Mouse (Mus musculus): ENCODE results near the gene Gm32802. TPM values are rescaled to one million over a fixed set of nuclear protein-coding genes. Genes with fewer than 3 reads are reported as not detected.
"Not testable (repeated sequence)": the region's sequence is repeated elsewhere in the genome, so short reads cannot be mapped to it uniquely, and the experiment has no call there.

The Gm32802 gene
- total RNA-seq (2014; rRNA removed) (0.11 and 0.24 TPM in 2 replicates), polyA plus RNA-seq (2015; fragmentation: Nextera tagmentation; extraction: Ambion mirVana) (0.20 TPM in 1 of 2 replicates, not detected in the other)

DNA sequence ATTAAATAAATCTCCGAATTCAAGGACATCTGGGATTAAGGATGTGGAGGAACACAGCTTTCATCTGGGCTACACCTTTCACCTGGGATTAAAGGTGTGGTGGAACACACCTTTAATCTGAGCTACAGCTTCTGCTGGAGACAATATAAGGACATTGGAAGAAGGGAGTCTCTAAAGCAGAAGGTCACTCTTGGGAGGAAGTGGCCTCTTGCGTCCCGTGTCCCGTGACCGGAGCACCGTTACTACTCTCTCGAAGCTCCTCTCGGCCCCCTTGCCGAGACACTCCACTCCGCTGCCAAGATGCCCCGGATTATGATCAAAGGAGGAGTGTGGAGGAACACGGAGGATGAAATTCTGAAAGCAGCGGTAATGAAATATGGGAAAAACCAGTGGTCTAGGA, at the start of gene Gm32802:
Gm32802 (plus strand) TSS at position 301 of the 400 bp plus-strand sequence.
- H3K27ac ChIP-seq (ENCODE audit: low read depth, low read length); ATAC-seq (ENCODE audit: low FRiP score); H3K4me3 ChIP-seq (ENCODE audit: low read depth, low read length); H3K4me2 ChIP-seq (ENCODE audit: low read depth, low read length, poor library complexity, severe bottlenecking); H3K4me1 ChIP-seq (ENCODE audit: insufficient read depth, low read length); DNase-seq (ENCODE audit: low spot score); H3K36me3 ChIP-seq (ENCODE audit: insufficient read depth, low read length); H3K27me3 ChIP-seq (ENCODE audit: insufficient read depth, low read length); H3K9me3 ChIP-seq (ENCODE audit: low read length); H3K9ac ChIP-seq (replicated peaks; ENCODE audit: low read length, poor library complexity, severe bottlenecking): not testable (repeated sequence)
- no CpG with 5 or more reads among the region's 13 CpGs for WGBS

DNA sequence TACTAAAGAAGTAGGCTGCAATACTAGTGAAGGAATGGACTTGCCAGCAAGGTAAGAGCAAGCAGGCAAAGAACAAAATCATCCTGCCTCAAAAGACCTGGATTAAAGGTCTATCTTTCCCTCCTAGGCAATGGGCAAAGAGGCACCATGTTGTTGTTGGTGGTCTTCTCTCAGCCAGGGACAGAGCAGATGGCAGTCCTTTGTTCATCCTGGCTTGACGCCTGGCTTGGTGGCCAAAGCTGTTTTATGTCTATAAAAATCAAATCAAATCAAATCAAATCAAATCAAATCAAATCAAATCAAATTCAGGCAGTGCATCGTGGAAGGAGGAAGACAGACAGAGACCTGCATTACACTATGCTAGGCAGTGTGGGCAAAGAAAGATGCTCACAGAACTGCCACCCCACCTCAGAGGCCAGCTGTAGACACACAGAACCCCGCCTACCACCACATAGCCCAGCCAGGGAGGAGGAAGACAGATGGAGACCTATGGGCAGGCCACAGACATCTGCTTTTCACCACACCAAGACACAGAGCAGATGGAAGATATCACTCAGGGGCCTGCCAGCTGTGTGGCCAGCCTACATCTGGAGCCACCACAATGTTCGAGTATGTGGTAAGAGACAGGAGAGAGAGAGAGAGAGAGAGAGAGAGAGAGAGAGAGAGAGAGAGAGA, 42.6 kb upstream of the Gm32802 start:
- 84% methylated on average over 2 of the region's 4 CpGs for WGBS
- H3K27ac ChIP-seq (ENCODE audit: low read depth, low read length); H3K9ac ChIP-seq (replicated peaks; ENCODE audit: low read length, poor library complexity, severe bottlenecking); H3K4me2 ChIP-seq (ENCODE audit: low read depth, low read length, poor library complexity, severe bottlenecking); H3K4me3 ChIP-seq (ENCODE audit: low read depth, low read length); H3K9me3 ChIP-seq (ENCODE audit: low read length); H3K36me3 ChIP-seq (ENCODE audit: insufficient read depth, low read length); H3K4me1 ChIP-seq (ENCODE audit: insufficient read depth, low read length); ATAC-seq (ENCODE audit: low FRiP score); H3K27me3 ChIP-seq (ENCODE audit: insufficient read depth, low read length): not testable (repeated sequence)
- peak; percentile 21 for DNase-seq (ENCODE audit: low spot score)

DNA sequence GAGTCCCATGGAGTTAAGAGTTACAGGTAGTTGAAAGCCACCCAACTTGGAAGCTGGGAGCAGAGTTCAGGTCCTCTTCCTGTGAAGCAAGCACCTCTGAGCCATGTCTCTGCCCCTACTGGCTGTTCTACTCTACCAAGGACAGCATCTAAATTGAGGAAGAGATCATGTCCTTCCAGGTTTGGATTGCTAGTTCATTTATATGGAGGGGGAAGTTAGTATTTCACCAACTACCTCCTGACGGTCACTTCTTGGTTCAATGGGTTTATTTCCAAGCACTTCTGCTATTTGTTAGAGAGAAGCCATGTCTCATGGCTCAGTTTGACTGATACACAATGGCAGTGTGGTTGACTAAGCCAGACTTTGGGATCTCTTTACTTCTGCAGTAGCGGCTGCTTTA, 30.9 kb upstream of the Gm32802 start:
- H3K27ac ChIP-seq (ENCODE audit: low read depth, low read length); DNase-seq (ENCODE audit: low spot score); H3K9ac ChIP-seq (replicated peaks; ENCODE audit: low read length, poor library complexity, severe bottlenecking); H3K9me3 ChIP-seq (ENCODE audit: low read length); H3K4me3 ChIP-seq (ENCODE audit: low read depth, low read length); H3K27me3 ChIP-seq (ENCODE audit: insufficient read depth, low read length); H3K4me2 ChIP-seq (ENCODE audit: low read depth, low read length, poor library complexity, severe bottlenecking); H3K36me3 ChIP-seq (ENCODE audit: insufficient read depth, low read length); H3K4me1 ChIP-seq (ENCODE audit: insufficient read depth, low read length); ATAC-seq (ENCODE audit: low FRiP score): not testable (repeated sequence)
- WGBS = no CpG with 5 or more reads among the region's 2 CpGs

DNA sequence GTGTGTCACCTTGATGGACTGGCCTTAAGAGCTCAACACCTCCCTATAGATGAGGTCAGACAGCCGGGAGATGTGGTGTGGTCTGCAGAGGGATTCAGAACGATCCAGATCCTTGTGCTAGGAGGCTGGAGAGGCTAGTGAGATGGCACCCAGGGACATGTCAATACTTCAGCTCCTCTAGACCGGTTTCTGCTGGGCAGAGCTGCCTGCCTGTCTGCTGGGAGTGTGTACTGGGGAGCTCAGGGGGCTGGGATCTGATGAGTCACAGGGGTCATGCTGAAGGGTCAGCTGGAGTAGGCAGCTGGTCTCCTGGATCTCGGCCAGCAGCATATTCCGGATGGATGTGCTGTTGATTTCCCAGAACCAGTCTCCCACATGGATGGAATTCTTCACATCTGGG, 25.9 kb upstream of the Gm32802 start:
- no CpG with 5 or more reads among the region's 5 CpGs for WGBS
- not testable (repeated sequence) for H3K27me3 ChIP-seq (ENCODE audit: insufficient read depth, low read length)

DNA sequence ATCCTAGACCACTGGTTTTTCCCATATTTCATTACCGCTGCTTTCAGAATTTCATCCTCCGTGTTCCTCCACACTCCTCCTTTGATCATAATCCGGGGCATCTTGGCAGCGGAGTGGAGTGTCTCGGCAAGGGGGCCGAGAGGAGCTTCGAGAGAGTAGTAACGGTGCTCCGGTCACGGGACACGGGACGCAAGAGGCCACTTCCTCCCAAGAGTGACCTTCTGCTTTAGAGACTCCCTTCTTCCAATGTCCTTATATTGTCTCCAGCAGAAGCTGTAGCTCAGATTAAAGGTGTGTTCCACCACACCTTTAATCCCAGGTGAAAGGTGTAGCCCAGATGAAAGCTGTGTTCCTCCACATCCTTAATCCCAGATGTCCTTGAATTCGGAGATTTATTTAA, 17.8 kb upstream of the Gm32802 start, which contains the start of gene Gm32717:
Gm32717 (minus strand) TSS at position 101 of the 400 bp plus-strand sequence.
- not testable (repeated sequence) for H3K27me3 ChIP-seq (ENCODE audit: insufficient read depth, low read length); H3K4me2 ChIP-seq (ENCODE audit: low read depth, low read length, poor library complexity, severe bottlenecking); H3K4me3 ChIP-seq (ENCODE audit: low read depth, low read length); ATAC-seq (ENCODE audit: low FRiP score); H3K9me3 ChIP-seq (ENCODE audit: low read length); H3K36me3 ChIP-seq (ENCODE audit: insufficient read depth, low read length); H3K27ac ChIP-seq (ENCODE audit: low read depth, low read length); H3K4me1 ChIP-seq (ENCODE audit: insufficient read depth, low read length); DNase-seq (ENCODE audit: low spot score); H3K9ac ChIP-seq (replicated peaks; ENCODE audit: low read length, poor library complexity, severe bottlenecking)
- no CpG with 5 or more reads among the region's 13 CpGs for WGBS

More for the DNA sequence above, 25.9 kb upstream of the Gm32802 start:
- not testable (repeated sequence) for H3K4me2 ChIP-seq (ENCODE audit: low read depth, low read length, poor library complexity, severe bottlenecking); H3K9ac ChIP-seq (replicated peaks; ENCODE audit: low read length, poor library complexity, severe bottlenecking); ATAC-seq (ENCODE audit: low FRiP score); H3K9me3 ChIP-seq (ENCODE audit: low read length); H3K4me3 ChIP-seq (ENCODE audit: low read depth, low read length); H3K4me1 ChIP-seq (ENCODE audit: insufficient read depth, low read length); DNase-seq (ENCODE audit: low spot score); H3K36me3 ChIP-seq (ENCODE audit: insufficient read depth, low read length); H3K27ac ChIP-seq (ENCODE audit: low read depth, low read length)

DNA sequence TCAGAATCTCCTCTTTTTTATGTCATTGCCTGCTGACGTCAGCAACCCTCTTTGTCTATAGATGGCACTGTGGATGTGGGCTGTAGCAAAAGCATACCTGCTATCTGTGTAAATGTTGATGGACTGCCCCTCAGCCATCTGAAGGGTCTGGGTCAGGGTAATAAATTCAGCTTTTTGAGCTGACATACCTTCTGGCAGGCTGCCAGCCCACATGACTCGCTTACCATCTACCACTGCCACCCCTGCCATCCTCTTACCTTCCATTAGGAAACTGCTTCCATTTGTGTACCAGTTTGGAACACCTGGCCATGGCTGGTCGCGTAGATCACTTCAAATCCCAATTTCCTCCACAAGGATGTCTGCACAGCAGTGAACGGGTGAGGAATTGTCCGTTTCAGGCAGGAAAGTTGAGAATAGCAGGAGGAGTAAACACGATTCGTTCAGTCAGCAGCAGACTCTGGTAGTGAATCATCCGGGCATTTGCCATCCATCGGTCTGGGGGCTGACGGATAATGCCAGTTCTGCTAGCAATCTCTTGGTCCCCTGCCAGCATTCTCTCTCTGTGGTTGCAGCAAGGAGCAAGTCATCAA, 9.4 kb upstream of the Gm32802 start:
- DNase-seq (ENCODE audit: low spot score) = peak; percentile 15
- H3K9ac ChIP-seq (replicated peaks; ENCODE audit: low read length, poor library complexity, severe bottlenecking); H3K4me1 ChIP-seq (ENCODE audit: insufficient read depth, low read length); H3K27ac ChIP-seq (ENCODE audit: low read depth, low read length); H3K27me3 ChIP-seq (ENCODE audit: insufficient read depth, low read length); H3K4me3 ChIP-seq (ENCODE audit: low read depth, low read length); H3K36me3 ChIP-seq (ENCODE audit: insufficient read depth, low read length); H3K9me3 ChIP-seq (ENCODE audit: low read length); ATAC-seq (ENCODE audit: low FRiP score); H3K4me2 ChIP-seq (ENCODE audit: low read depth, low read length, poor library complexity, severe bottlenecking): not testable (repeated sequence)
- WGBS = 76% methylated on average over 11 of the region's 11 CpGs

Data from midbrain, postnatal 0 days (tissue).